Mouse (Mus musculus): Measurements from ENCODE around the gene Clcn5.

GRCm38 (mm10) chrX:7282636-7283035 lies 36.5 kb downstream of the Clcn5 start:
- TF ChIP-seq CHD2 (IDR thresholded peaks at IDR 0.05; ENCODE audit: low read length) (no peak), NELFE (IDR thresholded peaks at IDR 0.05; ENCODE audit: low read depth, low read length) (no peak), CTCF (conservative IDR thresholded peaks at IDR 0.05 in 1 of 2, IDR thresholded peaks at IDR 0.05 in 1 of 2; ENCODE audit: low read depth in 2 of 2, low read length in 2 of 2) (no peak), MAX (IDR thresholded peaks at IDR 0.05; ENCODE audit: low read length) (no peak), GABPA (IDR thresholded peaks at IDR 0.05; ENCODE audit: insufficient replicate concordance, low read depth, low read length) (no peak), BHLHE40 (IDR thresholded peaks at IDR 0.05; ENCODE audit: low read depth, low read length) (no peak), EP300 (IDR thresholded peaks at IDR 0.05; ENCODE audit: low read length) (no peak), POLR2A (IDR thresholded peaks at IDR 0.05; ENCODE audit: low read depth, low read length) (no peak), TBP (conservative IDR thresholded peaks at IDR 0.05; ENCODE audit: low read depth, low read length) (no peak), RAD21 (IDR thresholded peaks at IDR 0.05; ENCODE audit: low read depth, low read length) (no peak), ZNF384 (IDR thresholded peaks at IDR 0.05; ENCODE audit: low read depth, low read length) (no peak), MAFK (IDR thresholded peaks at IDR 0.05; ENCODE audit: insufficient replicate concordance, low read length) (no peak), USF1 (IDR thresholded peaks at IDR 0.05; ENCODE audit: low read depth, low read length) (no peak), KAT2A (IDR thresholded peaks at IDR 0.05; ENCODE audit: insufficient replicate concordance, low read length) (no peak)

Measured in CH12.LX (cell line).